In genomic region chr13:32768104-32768503, GRCm38 (mm10) we compare ENCODE assay signal across 9 mouse cellular contexts. TPM values are rescaled to one million over a fixed set of nuclear protein-coding genes. Genes with fewer than 3 reads are reported as not detected.
DNase-seq lines count a peak whose midpoint lies in the region; TF ChIP-seq lines count a peak whose summit lies in the region.
"Had no signal": no experiment of that assay in that cellular context is flagged by ENCODE, and none has a peak within 500 bp of the region (broad histone marks: within the 10 kb centered on the region; RNA-seq: fewer than 3 reads in every experiment).

No protein-coding gene starts in this region.

- DNase-seq in adrenal gland, adult (ENCODE audit: inconsistent age in 2 of 2, low spot score in 1 of 2): peak; percentile 23 to 82
- DNase-seq in adrenal gland, postnatal 4 days (ENCODE audit: low spot score in 2 of 2): no peak
- peak; percentile 39 to 58 for DNase-seq in layer of hippocampus, adult 2 months (ENCODE audit: low spot score in 2 of 2)
- DNase-seq in layer of hippocampus, adult 9-11 months: no peak
- DNase-seq in MEL-GATA-1-ER (ENCODE audit: extremely low read depth, low read depth): peak; percentile 17
- peak; percentile 42 for DNase-seq in embryo, embryonic 9.5 days (ENCODE audit: extremely low spot score)
- DNase-seq in lung, postnatal 10 days: peak; percentile 47
- no peak for DNase-seq in urinary bladder, postnatal 4 days (ENCODE audit: low spot score in 2 of 2)

- no peak overlapping the region for H3K27ac ChIP-seq in layer of hippocampus, adult 2 months
- H3K27ac ChIP-seq: heart, embryonic 13.5 days had no signal

- no peak overlapping the region for H3K4me3 ChIP-seq in layer of hippocampus, adult 2 months
- H3K4me3 ChIP-seq: heart, embryonic 13.5 days had no signal

- TF ChIP-seq CTCF in layer of hippocampus, adult 2 months (conservative IDR thresholded peaks at IDR 0.05): peak; percentile 85

RNA-seq across cellular contexts. Expression of gene Mylk4, which starts 15.7 kb away (rescaled TPM):
- total RNA-seq in adrenal gland, postnatal 4 days (2021): 1 to 10 TPM; 3.1 to 4.9 TPM
- under 1 TPM; 0.20 to 0.25 TPM for total RNA-seq in layer of hippocampus, adult 2 months (2021)

RNA-seq across cellular contexts. Expression of gene Wrnip1, which starts 33.7 kb away (rescaled TPM):
- total RNA-seq in adrenal gland, postnatal 4 days (2021): 10 to 100 TPM; 44.9 TPM
- total RNA-seq in layer of hippocampus, adult 2 months (2021): 10 to 100 TPM; 62.1 to 63.7 TPM

RNA-seq across cellular contexts. Expression of gene D930007J09Rik, which starts 34.5 kb away (rescaled TPM):
- total RNA-seq in adrenal gland, postnatal 4 days (2021): not detected
- total RNA-seq in layer of hippocampus, adult 2 months (2021): not detected

Comparison
In these comparisons a context has a peak if more than half of its experiments do, and no peak if none do; other contexts are left out.
1. DNase-seq: peak in adrenal gland, adult (2 of 2), layer of hippocampus, adult 2 months (2 of 2), MEL-GATA-1-ER (single experiment), embryo, embryonic 9.5 days (single experiment) and lung, postnatal 10 days (single experiment); none in adrenal gland, postnatal 4 days (0 of 2), layer of hippocampus, adult 9-11 months (single experiment) and urinary bladder, postnatal 4 days (0 of 2).